Mouse (Mus musculus): ENCODE measurements around the gene Ccnb2. TPM values are rescaled to one million over a fixed set of nuclear protein-coding genes. Genes with fewer than 3 reads are reported as not detected.
"Not testable (repeated sequence)": the region's sequence is repeated elsewhere in the genome, so short reads cannot be mapped to it uniquely, and the experiment has no call there.

Ccnb2 gene
- polyA plus RNA-seq (2014; fragmentation: Nextera tagmentation; extraction: Ambion mirVana) = 27.9 and 28.1 TPM in 2 replicates

DNA sequence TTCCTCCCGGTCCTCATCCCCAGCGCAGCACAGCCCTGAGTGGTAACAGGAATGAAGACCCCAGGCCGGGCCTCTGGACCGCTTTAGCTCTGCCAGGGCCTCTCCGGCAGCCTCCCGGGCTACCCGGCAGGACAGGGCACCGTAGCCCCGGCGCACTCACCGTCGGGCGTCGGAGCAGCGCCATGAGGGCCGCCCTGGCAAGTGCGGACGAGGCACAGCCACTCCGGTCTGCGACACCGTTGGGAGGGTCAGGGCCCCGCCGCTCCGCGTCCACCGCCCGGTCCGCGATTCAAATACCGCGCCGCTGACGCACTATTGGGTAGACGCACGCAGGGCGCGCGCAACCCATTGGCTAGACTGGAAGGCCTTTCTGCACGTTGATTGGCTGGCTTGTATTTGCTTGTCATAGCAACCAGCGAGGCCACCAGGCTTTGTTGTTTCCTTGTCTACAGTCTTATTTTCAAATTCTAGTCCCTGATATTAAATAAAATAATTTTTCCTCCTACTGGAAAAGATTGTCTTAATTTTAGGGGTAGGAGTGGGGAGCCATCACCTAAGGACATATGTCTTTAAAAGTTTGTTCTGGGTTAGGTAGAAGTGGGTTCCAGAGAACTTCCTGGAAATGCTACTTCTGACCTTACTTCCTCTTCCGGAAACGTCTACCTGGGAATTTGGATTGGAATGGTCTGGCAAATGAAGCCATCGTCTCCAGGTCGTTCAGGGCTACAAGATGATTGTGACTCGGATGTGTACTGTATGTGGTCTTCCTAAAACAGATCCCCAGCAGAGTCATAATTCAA lies at the start of gene Ccnb2:
Ccnb2 (minus strand) TSS at position 291 of the 800 bp plus-strand sequence.
- Histone ChIP-seq H3K36me3 (replicated peaks; ENCODE audit: control insufficient read depth, insufficient read depth) (peaks cover 37% of the 10 kb centered on the region), H3K4me2 (replicated peaks) (peak within 1 kb of the TSS; percentile 94), H3K9me3 (ENCODE audit: control insufficient read depth, low read length) (no peaks in the 10 kb centered on the region), H3K27ac (no peak within 1 kb of the TSS), H3K9ac (peak within 1 kb of the TSS; percentile 36; the same call in 1 of the 2 replicates), H3K4me3 (replicated peaks; ENCODE audit: low read length) (peak within 1 kb of the TSS; percentile 45), H3K27me3 (ENCODE audit: control insufficient read depth, insufficient read depth, low read length) (no peaks in the 10 kb centered on the region), H3K4me1 (replicated peaks; ENCODE audit: control insufficient read depth, insufficient read depth, low read length) (peaks cover 3% of the 10 kb centered on the region; the same call in 1 of the 2 replicates)
- DNase-seq (ENCODE audit: low spot score) = peak; percentile 89
- ATAC-seq (ENCODE audit: low FRiP score) = peak; percentile 97
- WGBS = 4% methylated on average over 37 of the region's 45 CpGs

DNA sequence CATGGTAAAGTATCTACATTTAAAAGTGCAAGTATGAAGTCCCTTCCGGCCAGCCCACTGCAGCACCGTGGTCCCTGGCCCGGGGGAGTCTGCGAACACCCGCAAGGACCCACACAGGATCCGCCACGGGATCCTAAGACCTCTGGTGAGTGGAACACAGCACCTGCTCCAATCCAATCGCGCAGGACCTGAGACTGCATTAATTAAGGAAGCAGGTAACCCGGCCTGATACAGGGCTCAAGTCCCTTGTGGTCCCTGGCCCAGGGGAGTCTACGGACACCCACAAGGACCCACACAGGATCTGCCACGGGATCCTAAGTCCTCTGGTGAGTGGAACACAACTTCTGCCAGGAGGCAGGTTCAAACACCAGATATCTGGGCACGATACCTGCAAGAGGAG lies 41.7 kb upstream of the Ccnb2 start:
- WGBS = 95% methylated on average over 13 of the region's 13 CpGs
- not testable (repeated sequence) for H3K9ac ChIP-seq; H3K9me3 ChIP-seq (ENCODE audit: control insufficient read depth, low read length); H3K27ac ChIP-seq; ATAC-seq (ENCODE audit: low FRiP score); H3K27me3 ChIP-seq (ENCODE audit: control insufficient read depth, insufficient read depth, low read length); H3K4me2 ChIP-seq (replicated peaks); H3K4me3 ChIP-seq (replicated peaks; ENCODE audit: low read length); H3K4me1 ChIP-seq (replicated peaks; ENCODE audit: control insufficient read depth, insufficient read depth, low read length); DNase-seq (ENCODE audit: low spot score)
- H3K36me3 ChIP-seq (replicated peaks; ENCODE audit: control insufficient read depth, insufficient read depth) = peaks cover 32% of the 10 kb centered on the region

DNA sequence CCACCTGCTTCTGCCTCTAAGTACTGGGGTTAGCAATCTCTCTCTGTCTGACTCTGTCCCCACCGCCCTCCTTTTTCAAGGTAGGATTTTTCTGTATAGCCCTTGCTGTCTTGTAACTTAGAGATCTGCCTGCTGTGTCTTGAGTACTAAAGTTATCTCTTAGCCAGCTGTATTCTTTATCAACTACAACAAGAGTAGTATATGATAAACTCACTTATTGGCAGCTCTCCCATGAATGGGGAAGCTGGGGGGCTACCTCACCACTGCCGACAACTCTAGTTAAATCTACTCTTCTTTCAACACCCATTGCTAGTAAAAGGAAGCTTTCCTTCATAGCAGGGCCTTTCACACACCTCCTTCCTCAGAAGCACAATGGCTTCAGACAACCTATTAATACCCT lies 31.0 kb upstream of the Ccnb2 start:
- Histone ChIP-seq H3K4me1 (replicated peaks; ENCODE audit: control insufficient read depth, insufficient read depth, low read length) (no peaks in the 10 kb centered on the region), H3K27me3 (ENCODE audit: control insufficient read depth, insufficient read depth, low read length) (no peaks in the 10 kb centered on the region), H3K27ac (no peak overlapping the region), H3K36me3 (replicated peaks; ENCODE audit: control insufficient read depth, insufficient read depth) (peaks cover 75% of the 10 kb centered on the region), H3K9me3 (ENCODE audit: control insufficient read depth, low read length) (no peaks in the 10 kb centered on the region), H3K4me3 (replicated peaks; ENCODE audit: low read length) (no peak overlapping the region), H3K4me2 (replicated peaks) (no peak overlapping the region), H3K9ac (no peak overlapping the region)
- no peak for DNase-seq (ENCODE audit: low spot score)
- no peak for ATAC-seq (ENCODE audit: low FRiP score)
- WGBS = 95% methylated on average over 2 of the region's 2 CpGs

- no peaks in the 10 kb centered on the region for H3K9me3 ChIP-seq (ENCODE audit: control insufficient read depth, low read length)
- 96% methylated on average over 5 of the region's 5 CpGs for WGBS
- DNase-seq (ENCODE audit: low spot score) (no peak), ATAC-seq (ENCODE audit: low FRiP score) (no peak)
- peaks cover 63% of the 10 kb centered on the region for H3K36me3 ChIP-seq (replicated peaks; ENCODE audit: control insufficient read depth, insufficient read depth)
- H3K4me2 ChIP-seq (replicated peaks) = no peak overlapping the region
- H3K4me3 ChIP-seq (replicated peaks; ENCODE audit: low read length) = no peak overlapping the region
- H3K4me1 ChIP-seq (replicated peaks; ENCODE audit: control insufficient read depth, insufficient read depth, low read length) = no peaks in the 10 kb centered on the region
- H3K27me3 ChIP-seq (ENCODE audit: control insufficient read depth, insufficient read depth, low read length) = no peaks in the 10 kb centered on the region
- H3K9ac ChIP-seq = no peak overlapping the region
- H3K27ac ChIP-seq = no peak overlapping the region
Measured at GRCm38 (mm10) chr9:70449072-70449471, 27.7 kb upstream of the Ccnb2 start.

DNA sequence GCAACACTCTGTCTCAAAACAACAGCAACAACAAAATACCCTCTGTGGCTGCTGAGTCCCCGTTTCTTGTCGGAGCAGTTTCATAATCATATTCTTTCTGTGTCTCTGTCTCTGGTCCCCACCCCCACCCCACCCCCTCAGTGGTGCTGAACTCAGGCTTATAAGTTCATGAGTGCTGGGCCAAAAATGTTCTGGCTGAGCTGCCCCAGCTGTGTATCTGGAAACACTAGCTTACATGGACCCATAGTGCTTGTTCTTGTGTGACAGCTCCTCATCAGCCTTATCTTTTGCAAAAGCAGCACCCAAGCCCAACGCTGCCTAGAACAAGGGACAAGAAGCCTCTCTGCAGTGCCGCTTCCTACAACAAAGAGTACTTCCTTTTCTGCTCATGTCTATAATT lies 18.6 kb upstream of the Ccnb2 start:
- 95% methylated on average over 4 of the region's 4 CpGs for WGBS
- Histone ChIP-seq H3K4me2 (replicated peaks) (no peak overlapping the region), H3K27me3 (ENCODE audit: control insufficient read depth, insufficient read depth, low read length) (no peaks in the 10 kb centered on the region), H3K9me3 (ENCODE audit: control insufficient read depth, low read length) (no peaks in the 10 kb centered on the region), H3K9ac (no peak overlapping the region), H3K27ac (no peak overlapping the region), H3K4me1 (replicated peaks; ENCODE audit: control insufficient read depth, insufficient read depth, low read length) (no peaks in the 10 kb centered on the region), H3K4me3 (replicated peaks; ENCODE audit: low read length) (no peak overlapping the region), H3K36me3 (replicated peaks; ENCODE audit: control insufficient read depth, insufficient read depth) (peaks cover 78% of the 10 kb centered on the region)
- ATAC-seq (ENCODE audit: low FRiP score) (no peak), DNase-seq (ENCODE audit: low spot score) (no peak)

GRCm38 (mm10) chr9:70422661-70423060 lies 1.3 kb upstream of the Ccnb2 start:
- Histone ChIP-seq H3K4me3 (replicated peaks; ENCODE audit: low read length) (no peak overlapping the region), H3K4me2 (replicated peaks) (no peak overlapping the region), H3K9ac (no peak overlapping the region), H3K4me1 (replicated peaks; ENCODE audit: control insufficient read depth, insufficient read depth, low read length) (peaks cover 3% of the 10 kb centered on the region; the same call in 1 of the 2 replicates), H3K9me3 (ENCODE audit: control insufficient read depth, low read length) (no peaks in the 10 kb centered on the region), H3K27ac (no peak overlapping the region), H3K27me3 (ENCODE audit: control insufficient read depth, insufficient read depth, low read length) (no peaks in the 10 kb centered on the region), H3K36me3 (replicated peaks; ENCODE audit: control insufficient read depth, insufficient read depth) (peaks cover 49% of the 10 kb centered on the region)
- ATAC-seq (ENCODE audit: low FRiP score) (no peak), DNase-seq (ENCODE audit: low spot score) (no peak)
- 97% methylated on average over 2 of the region's 2 CpGs for WGBS

- Histone ChIP-seq H3K4me3 (replicated peaks; ENCODE audit: low read length) (no peak overlapping the region), H3K9me3 (ENCODE audit: control insufficient read depth, low read length) (no peaks in the 10 kb centered on the region), H3K4me1 (replicated peaks; ENCODE audit: control insufficient read depth, insufficient read depth, low read length) (peaks cover 3% of the 10 kb centered on the region; the same call in 1 of the 2 replicates), H3K36me3 (replicated peaks; ENCODE audit: control insufficient read depth, insufficient read depth) (peaks cover 45% of the 10 kb centered on the region), H3K27ac (no peak overlapping the region), H3K9ac (no peak overlapping the region), H3K27me3 (ENCODE audit: control insufficient read depth, insufficient read depth, low read length) (no peaks in the 10 kb centered on the region), H3K4me2 (replicated peaks) (no peak overlapping the region)
- ATAC-seq (ENCODE audit: low FRiP score) (no peak), DNase-seq (ENCODE audit: low spot score) (no peak)
- WGBS = 90% methylated on average over 3 of the region's 3 CpGs
Measured at GRCm38 (mm10) chr9:70416412-70416811, 4.9 kb downstream of the Ccnb2 start.

DNA sequence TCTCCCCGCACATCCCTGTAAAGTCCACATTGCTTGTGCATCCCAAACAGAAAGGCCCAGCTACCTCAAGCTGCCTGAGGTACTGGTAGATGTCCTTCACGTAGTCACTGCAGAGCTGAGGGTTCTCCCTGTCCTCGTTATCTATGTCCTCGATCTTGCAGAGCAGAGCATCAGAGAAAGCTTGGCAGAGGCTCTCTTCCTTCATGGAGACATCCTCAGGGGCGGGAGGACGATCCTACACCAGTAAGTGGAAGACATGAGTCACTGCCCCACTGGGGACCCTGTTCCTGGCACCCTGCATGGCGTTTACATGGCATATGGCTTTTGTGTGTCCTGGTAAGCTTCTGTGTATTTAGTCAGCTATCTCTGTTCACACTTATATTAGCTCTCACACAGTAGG lies 8.3 kb downstream of the Ccnb2 start:
- Histone ChIP-seq H3K27me3 (ENCODE audit: control insufficient read depth, insufficient read depth, low read length) (no peaks in the 10 kb centered on the region), H3K4me1 (replicated peaks; ENCODE audit: control insufficient read depth, insufficient read depth, low read length) (no peaks in the 10 kb centered on the region), H3K9ac (no peak overlapping the region), H3K4me3 (replicated peaks; ENCODE audit: low read length) (no peak overlapping the region), H3K4me2 (replicated peaks) (no peak overlapping the region), H3K9me3 (ENCODE audit: control insufficient read depth, low read length) (no peaks in the 10 kb centered on the region), H3K36me3 (replicated peaks; ENCODE audit: control insufficient read depth, insufficient read depth) (peaks cover 64% of the 10 kb centered on the region), H3K27ac (no peak overlapping the region)
- ATAC-seq (ENCODE audit: low FRiP score) (no peak), DNase-seq (ENCODE audit: low spot score) (no peak)
- WGBS = 94% methylated on average over 7 of the region's 7 CpGs

DNA sequence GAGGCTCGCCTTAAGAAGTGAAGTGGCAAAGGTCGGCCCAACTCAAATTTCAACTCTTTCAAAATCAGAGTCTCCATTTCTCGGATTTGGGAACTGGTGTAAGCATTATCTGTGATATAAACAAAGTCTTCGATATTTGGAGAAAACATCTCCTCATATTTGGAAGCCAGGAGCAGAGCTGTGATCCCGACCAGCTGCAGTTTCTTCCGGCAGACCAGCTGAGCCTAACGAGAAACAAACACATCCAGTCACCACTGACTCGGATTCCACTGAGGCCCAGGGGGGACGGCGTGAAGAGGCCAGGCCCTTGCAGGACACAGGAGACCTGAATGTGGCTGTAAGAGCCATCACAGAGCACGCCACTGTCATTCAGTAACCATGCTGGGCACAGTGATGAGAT lies 10.7 kb downstream of the Ccnb2 start:
- WGBS = 82% methylated on average over 11 of the region's 11 CpGs

More for the DNA sequence above, 10.7 kb downstream of the Ccnb2 start:
- ATAC-seq (ENCODE audit: low FRiP score) = no peak
- H3K36me3 ChIP-seq (replicated peaks; ENCODE audit: control insufficient read depth, insufficient read depth) = peaks cover 71% of the 10 kb centered on the region
- H3K4me2 ChIP-seq (replicated peaks) = no peak overlapping the region
- H3K27ac ChIP-seq = no peak overlapping the region
- no peak for DNase-seq (ENCODE audit: low spot score)
- H3K27me3 ChIP-seq (ENCODE audit: control insufficient read depth, insufficient read depth, low read length) = no peaks in the 10 kb centered on the region
- no peaks in the 10 kb centered on the region for H3K9me3 ChIP-seq (ENCODE audit: control insufficient read depth, low read length)
- H3K9ac ChIP-seq = no peak overlapping the region
- no peak overlapping the region for H3K4me3 ChIP-seq (replicated peaks; ENCODE audit: low read length)
- H3K4me1 ChIP-seq (replicated peaks; ENCODE audit: control insufficient read depth, insufficient read depth, low read length) = no peaks in the 10 kb centered on the region

All from hindbrain, embryonic 14.5 days (tissue).